In genomic region chr1:189707419-189707818, GRCm38 (mm10) we compare ENCODE assay signal across 13 mouse cellular contexts. TPM values are rescaled to one million over a fixed set of nuclear protein-coding genes. Genes with fewer than 3 reads are reported as not detected.
DNase-seq lines count a peak whose midpoint lies in the region; ATAC-seq lines count a peak whose summit lies in the region.
"Had no signal": no experiment of that assay in that cellular context is flagged by ENCODE, and none has a peak within 500 bp of the region (broad histone marks: within the 10 kb centered on the region; RNA-seq: fewer than 3 reads in every experiment).

No protein-coding gene starts in this region.

- no peaks in the 10 kb centered on the region for H3K27me3 ChIP-seq in embryonic facial prominence, embryonic 11.5 days (ENCODE audit: control insufficient read depth, insufficient read depth, low read length)
- no peaks in the 10 kb centered on the region for H3K27me3 ChIP-seq in limb, embryonic 10.5 days (ENCODE audit: low read depth, poor library complexity, severe bottlenecking)
- H3K27me3 ChIP-seq in midbrain, embryonic 13.5 days: no peaks in the 10 kb centered on the region
- H3K27me3 ChIP-seq: CH12.LX; liver, embryonic 15.5 days had no signal

- no peak overlapping the region for H3K27ac ChIP-seq in embryonic facial prominence, embryonic 11.5 days (replicated peaks; ENCODE audit: low read depth, low read length)
- peak overlapping the region; percentile 76 for H3K27ac ChIP-seq in limb, embryonic 10.5 days
- no peak overlapping the region for H3K27ac ChIP-seq in midbrain, embryonic 13.5 days
- H3K27ac ChIP-seq: liver, embryonic 15.5 days had no signal

- no peak overlapping the region for H3K9ac ChIP-seq in embryonic facial prominence, embryonic 11.5 days (replicated peaks; ENCODE audit: low read length)
- H3K9ac ChIP-seq in midbrain, embryonic 13.5 days (replicated peaks): no peak overlapping the region
- H3K9ac ChIP-seq: liver, embryonic 15.5 days had no signal

- H3K9me3 ChIP-seq in embryonic facial prominence, embryonic 11.5 days (replicated peaks; ENCODE audit: control insufficient read depth, low read length): no peaks in the 10 kb centered on the region
- no peaks in the 10 kb centered on the region for H3K9me3 ChIP-seq in limb, embryonic 10.5 days (replicated peaks)
- H3K9me3 ChIP-seq in midbrain, embryonic 13.5 days: no peaks in the 10 kb centered on the region
- H3K9me3 ChIP-seq: heart, embryonic 10.5 days; liver, embryonic 15.5 days had no signal

- H3K4me2 ChIP-seq in embryonic facial prominence, embryonic 11.5 days (ENCODE audit: low read depth, low read length): no peak overlapping the region
- H3K4me2 ChIP-seq in midbrain, embryonic 13.5 days (replicated peaks): no peak overlapping the region
- H3K4me2 ChIP-seq: liver, embryonic 15.5 days had no signal

- intact Hi-C loops in left cerebral cortex, postnatal 25 days (cut with DNase I): no loop called here

- DNase-seq in adipocyte (ENCODE audit: low spot score): peak; percentile 55
- no peak for DNase-seq in embryonic facial prominence, embryonic 11.5 days (ENCODE audit: low spot score)
- peak; percentile 69 to 81 for DNase-seq in kidney, adult 8-10 months
- DNase-seq in limb, embryonic 10.5 days (ENCODE audit: low spot score): no peak
- no peak for DNase-seq in adrenal gland, adult 2 months
- DNase-seq in left cerebral cortex, postnatal 25 days (ENCODE audit: low spot score in 2 of 2): no peak
- DNase-seq: adrenal gland, postnatal 14 days; cerebellum, postnatal 14 days; lung, postnatal 4 days had no signal

- H3K36me3 ChIP-seq in embryonic facial prominence, embryonic 11.5 days (replicated peaks; ENCODE audit: control insufficient read depth, insufficient read depth, low read depth, low read length): no peaks in the 10 kb centered on the region
- H3K36me3 ChIP-seq in limb, embryonic 10.5 days: no peaks in the 10 kb centered on the region
- no peaks in the 10 kb centered on the region for H3K36me3 ChIP-seq in midbrain, embryonic 13.5 days
- H3K36me3 ChIP-seq: heart, embryonic 10.5 days; liver, embryonic 15.5 days had no signal

- H3K4me3 ChIP-seq in embryonic facial prominence, embryonic 11.5 days (ENCODE audit: low read depth, low read length): no peak overlapping the region
- H3K4me3 ChIP-seq in limb, embryonic 10.5 days: no peak overlapping the region
- no peak overlapping the region for H3K4me3 ChIP-seq in midbrain, embryonic 13.5 days (replicated peaks)
- H3K4me3 ChIP-seq: heart, embryonic 10.5 days; liver, embryonic 15.5 days had no signal

- no peaks in the 10 kb centered on the region for H3K4me1 ChIP-seq in embryonic facial prominence, embryonic 11.5 days (ENCODE audit: control insufficient read depth, insufficient read depth, low read length)
- H3K4me1 ChIP-seq in limb, embryonic 10.5 days: peaks cover 48% of the 10 kb centered on the region
- H3K4me1 ChIP-seq in midbrain, embryonic 13.5 days (replicated peaks): 0 out of 2 replicates have a peak, but pooled peaks cover 4% of the 10 kb centered on the region
- H3K4me1 ChIP-seq: liver, embryonic 15.5 days had no signal

- ATAC-seq in embryonic facial prominence, embryonic 11.5 days (replicated peaks; ENCODE audit: insufficient number of reproducible peaks, low FRiP score, low TSS enrichment, low read depth): 0 out of 2 replicates have a peak, but pooled peaks have one; percentile 59
- ATAC-seq in midbrain, embryonic 13.5 days: no peak

- 18% methylated on average over 5 of the region's 5 CpGs for WGBS in embryonic facial prominence, embryonic 11.5 days
- WGBS in limb, embryonic 10.5 days: 30% methylated on average over 5 of the region's 5 CpGs
- WGBS in midbrain, embryonic 13.5 days: 35% methylated on average over 5 of the region's 5 CpGs

RNA-seq across cellular contexts. Expression of gene Cenpf, which starts 19.5 kb away (rescaled TPM):
- polyA plus RNA-seq in embryonic facial prominence, embryonic 11.5 days (2014; fragmentation: Nextera tagmentation; extraction: Ambion mirVana): 95.3 and 106 TPM in 2 replicates
- 78.5 and 93.0 TPM in 2 replicates for polyA plus RNA-seq in limb, embryonic 10.5 days (2016; fragmentation: Nextera tagmentation; extraction: Ambion mirVana)
- total RNA-seq in adrenal gland, adult 2 months (2021): 1 to 10 TPM; 2.5 to 3.0 TPM
- 0.18 and 0.31 TPM in 2 replicates for polyA plus RNA-seq in adrenal gland, adult 2 months (2012; rRNA removed)
- 51.8 and 58.9 TPM in 2 replicates for polyA plus RNA-seq in midbrain, embryonic 13.5 days (2015; fragmentation: Nextera tagmentation; extraction: Ambion mirVana)
- total RNA-seq in left cerebral cortex, postnatal 25 days (2021): under 1 TPM; 0.48 to 0.53 TPM

RNA-seq across cellular contexts. Expression of gene Ptpn14, which starts 20.6 kb away (rescaled TPM):
- polyA plus RNA-seq in embryonic facial prominence, embryonic 11.5 days (2014; fragmentation: Nextera tagmentation; extraction: Ambion mirVana): 7.7 and 8.0 TPM in 2 replicates
- polyA plus RNA-seq in limb, embryonic 10.5 days (2016; fragmentation: Nextera tagmentation; extraction: Ambion mirVana): 5.4 and 6.3 TPM in 2 replicates
- total RNA-seq in adrenal gland, adult 2 months (2021): 10 to 100 TPM; 17.7 to 19.4 TPM
- 11.7 and 12.8 TPM in 2 replicates for polyA plus RNA-seq in adrenal gland, adult 2 months (2012; rRNA removed)
- 1.5 and 2.3 TPM in 2 replicates for polyA plus RNA-seq in midbrain, embryonic 13.5 days (2015; fragmentation: Nextera tagmentation; extraction: Ambion mirVana)
- 10 to 100 TPM; 10.6 to 12.7 TPM for total RNA-seq in left cerebral cortex, postnatal 25 days (2021)

Comparison
In these comparisons a context has a peak if more than half of its experiments do, and no peak if none do; other contexts are left out.
1. DNase-seq: peak in adipocyte (single experiment) and kidney, adult 8-10 months (2 of 2); none in embryonic facial prominence, embryonic 11.5 days (single experiment), limb, embryonic 10.5 days (single experiment), adrenal gland, adult 2 months (single experiment) and left cerebral cortex, postnatal 25 days (0 of 2).
2. RNA of gene Cenpf, which starts 19.5 kb away (polyA plus RNA-seq): 95.3 to 106 TPM in embryonic facial prominence, embryonic 11.5 days, 78.5 to 93.0 TPM in limb, embryonic 10.5 days and 51.8 to 58.9 TPM in midbrain, embryonic 13.5 days; 0.18 to 0.31 TPM in adrenal gland, adult 2 months; every median in the first group is over 10 times any median in the second.